Mouse (Mus musculus): ENCODE results near the gene Apol7e.
"Not testable (repeated sequence)": the region's sequence is repeated elsewhere in the genome, so short reads cannot be mapped to it uniquely, and the experiment has no call there.

- TF ChIP-seq POLR2A (IDR thresholded peaks at IDR 0.05; ENCODE audit: insufficient read depth, low read length); CTCF (IDR thresholded peaks at IDR 0.05; ENCODE audit: low read depth, low read length); EP300 (IDR thresholded peaks at IDR 0.05; ENCODE audit: insufficient read depth, low read depth, low read length): not testable (repeated sequence)
Measured at GRCm38 (mm10) chr15:77725393-77726020, 26.9 kb downstream of the Apol7e start.

Data from ES-Bruce4 (cell line).